Mouse (Mus musculus) bone marrow macrophage, adult 2 months (primary cell): ENCODE results near the gene Cdk20.

Source experiments
- CTCF ChIP-seq: IDR thresholded peaks from 2 replicates; pipeline ENCODE4 v1.5.1; 2012; ENCODE audit warnings: low read depth, mild to moderate bottlenecking, low read length, moderate library complexity
- POLR2A ChIP-seq: IDR thresholded peaks from 2 replicates; pipeline ENCODE4 v1.6.1; 2012; ENCODE audit warnings: mild to moderate bottlenecking, low read depth, low read length, borderline replicate concordance

DNA sequence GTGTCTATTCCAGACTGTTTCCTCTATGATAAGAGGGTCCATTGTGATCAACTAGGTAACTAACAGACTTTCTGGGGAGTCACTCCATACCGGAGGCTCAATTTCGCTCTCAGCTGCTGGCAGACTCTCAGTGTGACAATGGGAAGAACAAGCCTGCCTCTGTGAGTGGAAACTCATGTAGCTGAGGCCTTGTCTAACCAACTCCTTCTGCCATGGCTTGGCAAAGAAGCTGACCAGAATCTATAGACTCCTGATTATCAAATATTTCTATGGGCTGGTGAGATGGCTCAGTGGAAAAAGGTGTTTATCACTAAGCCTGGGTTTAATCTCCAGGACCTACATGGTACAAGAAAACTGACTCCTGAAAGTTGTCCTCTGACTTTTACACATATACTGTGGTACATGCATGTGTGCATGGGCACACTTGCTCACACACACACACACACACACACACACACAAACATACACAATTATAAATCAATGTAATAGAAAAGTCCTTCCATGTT lies 19.3 kb upstream of the Cdk20 start:
- TF ChIP-seq CTCF (no peak), POLR2A (no peak)
